Mouse (Mus musculus) embryonic facial prominence, embryonic 13.5 days (tissue): Measurements from ENCODE around the gene Cep135. TPM values are rescaled to one million over a fixed set of nuclear protein-coding genes. Genes with fewer than 3 reads are reported as not detected.
A peak's percentile ranks its signal among the peaks of the same experiment; 100 is the strongest.

Source experiments
- ATAC-seq: fragments of 200-750 bp; cut with Nextera tagmentation; 2 replicates; pipeline ENCODE4 v1.8.0; 2017; ENCODE audit warnings: low read depth; ENCODE audit not compliant: insufficient number of reproducible peaks, insufficient read depth, low FRiP score, low TSS enrichment
- H3K27ac ChIP-seq: fragments of 300-500 bp; sonication (generic); 2 replicates; pipeline ENCODE4 v1.5.1; 2015; ENCODE audit warnings: moderate library complexity, mild to moderate bottlenecking, inconsistent platforms
- H3K27me3 ChIP-seq: fragments of 300-500 bp; sonication (generic); 2 replicates; pipeline ENCODE4 v1.6.1; 2015; ENCODE audit warnings: mild to moderate bottlenecking, inconsistent platforms
- H3K36me3 ChIP-seq: fragments of 300-500 bp; sonication (generic); 2 replicates; pipeline ENCODE4 v1.6.1; 2015; ENCODE audit warnings: mild to moderate bottlenecking, inconsistent platforms
- H3K4me1 ChIP-seq: fragments of 300-500 bp; sonication (generic); 2 replicates; pipeline ENCODE4 v1.6.1; 2015; ENCODE audit warnings: inconsistent platforms
- H3K4me2 ChIP-seq: fragments of 300-500 bp; sonication (generic); 2 replicates; pipeline ENCODE4 v1.6.1; 2015; ENCODE audit warnings: moderate library complexity, mild to moderate bottlenecking, inconsistent platforms
- H3K4me3 ChIP-seq: fragments of 300-500 bp; sonication (generic); 2 replicates; pipeline ENCODE4 v1.5.1; 2015; ENCODE audit warnings: mild to moderate bottlenecking, inconsistent platforms
- H3K9ac ChIP-seq: fragments of 300-500 bp; sonication (generic); 2 replicates; pipeline ENCODE4 v1.6.1; 2015; ENCODE audit warnings: mild to moderate bottlenecking, inconsistent platforms
- H3K9me3 ChIP-seq: fragments of 300-500 bp; sonication (generic); 2 replicates; pipeline ENCODE4 v1.6.1; 2016; ENCODE audit warnings: inconsistent platforms
- WGBS: fragments of 180-500 bp; shearing (Covaris S2); methylation state at CpG from one replicate; pipeline ENCODE4 v1.1.7; 2015; ENCODE audit warnings: mixed read lengths; 5-methylcytosine and 5-hydroxymethylcytosine counted together
- polyA plus RNA-seq: library from polyadenylated mRNA; unstranded; fragments of >200 nt; fragmentation: Nextera tagmentation; extraction: Ambion mirVana; gene quantifications from 2 replicates; pipeline ENCODE4 v1.2.1, GENCODE M21; 2015

The Cep135 gene
- polyA plus RNA-seq: 10.1 and 10.9 TPM in 2 replicates

DNA sequence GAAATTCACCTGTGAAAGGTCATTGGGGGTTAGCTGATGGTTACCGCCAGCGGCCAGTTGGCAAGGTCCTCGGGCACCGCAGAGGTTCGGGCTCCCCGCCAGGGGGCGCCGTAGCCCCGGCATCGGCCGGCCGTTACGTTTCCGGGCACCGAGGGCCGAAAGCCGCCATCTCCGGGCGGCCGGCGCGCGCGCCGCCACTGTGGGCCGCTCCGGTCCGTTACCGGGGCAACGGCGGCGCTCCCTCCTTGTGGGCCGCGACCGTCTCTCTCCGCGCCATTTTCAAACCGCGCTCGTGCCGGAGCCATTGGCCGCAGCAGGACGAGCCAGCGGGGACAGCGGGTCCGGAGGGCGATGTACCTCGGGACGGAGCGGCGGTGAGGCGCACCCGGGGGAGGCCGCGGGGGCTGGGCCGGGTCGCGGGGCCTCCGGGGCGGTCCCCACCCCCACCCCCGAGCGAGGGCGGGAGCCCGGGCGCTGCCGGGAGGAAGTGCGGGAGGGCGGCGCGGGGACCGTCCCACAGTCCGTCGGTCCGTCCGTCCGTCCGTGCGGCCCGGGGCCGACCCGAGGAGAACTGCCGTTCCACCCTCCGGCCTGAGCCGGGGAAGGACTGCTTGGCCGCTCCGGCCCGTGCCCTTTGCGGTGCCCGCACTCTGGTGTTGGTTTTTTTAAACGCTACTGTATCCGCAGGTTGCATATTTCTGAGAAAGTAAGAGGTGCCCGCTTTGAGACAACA, at the start of gene Cep135:
Gene Cep135, plus strand, starts transcription at position 148 of the 733 bp plus-strand sequence.
- Histone ChIP-seq H3K4me2 (peak within 1 kb of the TSS; percentile 55), H3K27me3 (no peaks in the 10 kb centered on the region), H3K9me3 (no peaks in the 10 kb centered on the region), H3K9ac (peak within 1 kb of the TSS; percentile 90), H3K4me1 (peaks cover 4% of the 10 kb centered on the region; the same call in 1 of the 2 replicates), H3K36me3 (peaks cover 19% of the 10 kb centered on the region), H3K4me3 (peak within 1 kb of the TSS; percentile 84), H3K27ac (peak within 1 kb of the TSS; percentile 88)
- ATAC-seq: peak; percentile 81
- under 1% methylated on average over 68 of the region's 92 CpGs for WGBS

DNA sequence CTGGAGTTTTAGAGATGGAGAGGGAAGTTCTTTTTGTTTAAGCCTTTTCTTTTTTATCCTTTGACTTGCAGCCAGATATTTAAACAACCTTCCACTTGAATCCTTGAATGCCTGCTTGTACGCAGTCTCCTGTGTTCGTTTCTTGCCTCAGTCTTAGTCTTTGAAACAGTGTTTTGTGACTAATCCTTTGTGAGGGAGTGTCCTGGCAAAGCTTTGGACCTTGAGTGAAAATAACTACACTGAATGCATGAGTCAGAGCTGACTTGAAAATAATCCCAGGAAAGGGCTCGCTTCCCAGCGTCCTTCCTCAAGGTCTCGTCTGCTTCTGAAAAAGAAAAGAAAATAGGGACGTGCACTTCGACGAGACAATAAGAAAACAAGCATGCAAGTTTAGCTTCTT, 48.3 kb upstream of the Cep135 start:
- 82% methylated on average over 8 of the region's 8 CpGs for WGBS
- H3K27me3 ChIP-seq: no peaks in the 10 kb centered on the region
- H3K4me3 ChIP-seq: no peak overlapping the region
- H3K4me2 ChIP-seq: no peak overlapping the region
- no peaks in the 10 kb centered on the region for H3K4me1 ChIP-seq
- no peak overlapping the region for H3K9ac ChIP-seq
- peaks cover 70% of the 10 kb centered on the region for H3K36me3 ChIP-seq
- H3K9me3 ChIP-seq: no peaks in the 10 kb centered on the region
- no peak overlapping the region for H3K27ac ChIP-seq
- ATAC-seq: no peak

DNA sequence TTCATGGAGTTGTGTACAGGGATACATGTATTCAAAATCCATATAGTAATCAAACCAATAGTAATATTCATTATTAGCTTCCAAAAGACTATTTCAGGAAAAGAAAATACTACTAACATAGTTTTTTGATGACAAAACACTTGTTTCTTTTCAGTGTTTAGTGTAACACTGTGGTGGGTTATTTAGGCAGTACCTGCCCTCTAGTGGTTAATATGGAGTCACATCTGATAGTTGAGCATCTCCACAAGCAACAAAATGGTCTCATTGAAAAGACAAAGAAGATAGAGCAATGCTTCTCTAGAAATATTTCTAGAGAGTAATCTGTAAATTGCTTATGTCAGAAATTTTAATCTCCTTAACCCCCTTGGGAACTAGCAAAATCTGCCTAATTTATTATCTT, 47.7 kb upstream of the Cep135 start:
- no peak overlapping the region for H3K9ac ChIP-seq
- H3K4me2 ChIP-seq: no peak overlapping the region
- ATAC-seq: no peak
- H3K9me3 ChIP-seq: no peaks in the 10 kb centered on the region
- no peaks in the 10 kb centered on the region for H3K4me1 ChIP-seq
- peaks cover 68% of the 10 kb centered on the region for H3K36me3 ChIP-seq
- no peak overlapping the region for H3K27ac ChIP-seq
- H3K27me3 ChIP-seq: no peaks in the 10 kb centered on the region
- H3K4me3 ChIP-seq: no peak overlapping the region

DNA sequence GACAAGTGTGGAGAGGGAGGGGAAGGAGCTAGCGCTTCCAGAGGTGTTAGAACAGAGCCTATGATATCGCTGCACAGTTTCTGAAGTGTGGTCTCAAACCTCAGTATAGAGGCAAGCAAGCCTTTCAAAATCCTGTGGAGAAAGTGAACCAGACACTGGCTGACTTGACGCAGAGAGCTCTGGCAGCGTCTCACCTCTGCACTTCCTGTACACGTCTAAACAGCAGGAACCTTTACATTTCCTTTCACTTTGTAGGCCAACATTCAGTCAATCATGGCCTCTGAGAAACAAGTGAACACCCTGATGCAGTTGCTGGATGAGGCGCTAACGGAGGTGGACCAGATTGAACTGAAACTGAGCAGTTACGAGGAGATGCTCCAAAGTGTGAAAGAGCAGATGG, 45.3 kb upstream of the Cep135 start:
- H3K9me3 ChIP-seq: no peaks in the 10 kb centered on the region
- no peak overlapping the region for H3K9ac ChIP-seq
- no peak for ATAC-seq
- 90% methylated on average over 8 of the region's 8 CpGs for WGBS
- H3K4me1 ChIP-seq: no peaks in the 10 kb centered on the region
- peaks cover 53% of the 10 kb centered on the region for H3K36me3 ChIP-seq
- H3K4me3 ChIP-seq: no peak overlapping the region
- H3K4me2 ChIP-seq: no peak overlapping the region
- H3K27ac ChIP-seq: no peak overlapping the region
- H3K27me3 ChIP-seq: no peaks in the 10 kb centered on the region

DNA sequence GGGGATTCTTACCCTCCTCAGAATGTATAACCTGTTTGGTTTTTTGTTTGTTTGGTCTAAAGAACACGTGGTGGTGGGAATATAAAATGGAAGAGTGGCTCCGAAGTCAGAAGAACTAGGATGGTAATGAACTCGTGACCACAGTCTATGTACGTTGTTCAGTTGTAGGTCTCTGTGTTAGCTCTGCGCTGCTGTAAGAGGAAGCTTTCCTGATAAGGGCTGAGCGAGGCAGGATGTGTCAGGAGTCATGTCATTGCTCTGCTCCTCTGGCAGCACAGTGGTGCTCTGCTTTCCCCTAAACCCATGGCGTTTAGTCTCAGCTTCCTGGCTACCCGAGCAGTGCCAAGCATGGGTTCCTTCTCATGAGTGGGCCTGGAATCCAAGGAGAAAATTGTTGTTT, 38.1 kb upstream of the Cep135 start:
- Histone ChIP-seq H3K4me3 (no peak overlapping the region), H3K27ac (no peak overlapping the region), H3K36me3 (peaks cover 36% of the 10 kb centered on the region), H3K4me2 (no peak overlapping the region), H3K9ac (no peak overlapping the region), H3K9me3 (no peaks in the 10 kb centered on the region), H3K27me3 (no peaks in the 10 kb centered on the region), H3K4me1 (no peaks in the 10 kb centered on the region)
- ATAC-seq: no peak
- 87% methylated on average over 8 of the region's 8 CpGs for WGBS

DNA sequence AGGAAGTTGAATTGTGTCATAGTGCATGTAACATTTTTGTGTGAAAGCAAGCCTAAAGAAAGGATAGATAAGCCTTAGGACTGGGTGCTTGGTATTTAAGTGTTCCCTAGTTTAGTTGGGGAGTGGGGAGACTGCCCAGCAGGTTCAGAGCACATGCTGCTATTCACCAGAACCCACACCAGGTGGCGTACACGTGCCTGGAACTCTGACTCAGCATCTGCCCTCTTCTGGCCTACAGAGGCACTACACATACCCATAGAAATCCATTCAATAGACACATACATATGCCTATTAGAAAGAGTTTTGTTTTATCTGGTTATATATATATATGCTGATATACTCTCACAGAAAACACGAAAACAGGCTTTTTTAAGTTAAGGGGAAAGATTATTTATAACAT, 23.2 kb upstream of the Cep135 start:
- no peak overlapping the region for H3K4me2 ChIP-seq
- peaks cover 68% of the 10 kb centered on the region for H3K36me3 ChIP-seq
- H3K4me1 ChIP-seq: no peaks in the 10 kb centered on the region
- H3K9ac ChIP-seq: no peak overlapping the region
- WGBS: 33% methylated on average over 3 of the region's 3 CpGs
- no peak overlapping the region for H3K4me3 ChIP-seq
- no peak for ATAC-seq
- H3K27ac ChIP-seq: no peak overlapping the region
- no peaks in the 10 kb centered on the region for H3K9me3 ChIP-seq
- H3K27me3 ChIP-seq: no peaks in the 10 kb centered on the region

DNA sequence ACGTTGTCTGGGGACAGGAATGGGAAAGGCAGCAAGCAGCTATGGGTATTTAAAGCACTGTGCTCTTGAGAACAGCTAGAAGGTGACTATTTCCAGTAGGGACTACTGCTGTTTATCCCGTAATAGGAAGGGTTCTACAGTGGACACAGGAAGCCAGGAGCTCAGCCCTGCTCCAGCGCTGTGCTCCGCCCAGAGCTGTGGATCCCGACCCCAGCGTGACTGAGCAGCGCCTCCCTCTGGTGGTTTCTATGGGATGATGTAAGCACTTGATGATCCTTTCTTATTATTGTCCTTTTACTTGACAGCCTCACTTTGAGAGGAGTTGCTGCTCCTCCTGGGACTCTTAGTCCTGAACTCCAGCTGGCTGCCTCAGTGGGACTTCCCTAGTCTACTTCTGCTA, 14.2 kb upstream of the Cep135 start:
- H3K36me3 ChIP-seq: peaks cover 21% of the 10 kb centered on the region
- no peak for ATAC-seq
- WGBS: 71% methylated on average over 7 of the region's 7 CpGs
- H3K4me2 ChIP-seq: no peak overlapping the region
- H3K4me1 ChIP-seq: no peaks in the 10 kb centered on the region
- no peak overlapping the region for H3K27ac ChIP-seq
- H3K27me3 ChIP-seq: no peaks in the 10 kb centered on the region
- H3K4me3 ChIP-seq: no peak overlapping the region
- no peaks in the 10 kb centered on the region for H3K9me3 ChIP-seq
- H3K9ac ChIP-seq: no peak overlapping the region

DNA sequence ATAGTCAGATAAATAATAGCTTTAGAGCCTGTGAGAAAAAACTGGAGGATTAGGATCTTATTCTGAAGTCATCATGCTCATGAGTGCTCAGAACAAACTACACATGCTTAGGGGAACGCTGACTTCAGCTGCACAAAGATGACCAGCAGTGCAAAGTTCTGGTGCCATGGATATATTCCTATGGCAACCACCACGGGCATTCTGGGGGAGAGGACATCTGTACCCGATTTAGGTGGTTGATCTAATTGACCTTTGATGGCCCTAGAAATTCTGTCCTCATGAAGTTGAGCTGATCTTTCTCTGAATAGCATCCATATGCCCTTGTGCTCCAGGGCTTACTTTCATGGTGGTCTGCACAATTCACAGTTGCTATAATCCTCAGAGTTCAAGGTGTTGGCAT, 11.5 kb upstream of the Cep135 start:
- WGBS: 39% methylated on average over 3 of the region's 3 CpGs
- Histone ChIP-seq H3K4me3 (no peak overlapping the region), H3K4me2 (no peak overlapping the region)

DNA sequence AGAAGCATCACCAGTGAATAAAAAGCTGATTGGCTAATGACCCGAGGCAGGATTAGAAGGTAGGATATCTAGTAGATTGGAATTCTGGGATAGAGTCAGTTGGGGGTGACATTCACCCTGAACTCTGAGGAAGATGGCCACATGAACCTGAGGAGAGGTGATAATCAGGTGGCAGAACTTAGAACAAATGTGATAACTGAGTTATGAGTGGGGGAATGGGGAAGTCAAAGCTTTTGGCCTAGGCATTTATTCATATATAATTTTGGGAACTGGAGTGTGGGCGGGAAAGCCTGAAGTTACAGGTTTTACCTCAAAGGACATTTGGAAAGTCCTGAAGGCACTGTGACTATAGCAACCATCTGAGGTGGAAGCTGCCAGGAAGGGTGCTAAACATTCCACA, 3.1 kb upstream of the Cep135 start:
- no peaks in the 10 kb centered on the region for H3K27me3 ChIP-seq
- 79% methylated on average over 2 of the region's 2 CpGs for WGBS

More for the DNA sequence above, 11.5 kb upstream of the Cep135 start:
- H3K9ac ChIP-seq: no peak overlapping the region
- no peaks in the 10 kb centered on the region for H3K9me3 ChIP-seq
- no peaks in the 10 kb centered on the region for H3K27me3 ChIP-seq
- H3K4me1 ChIP-seq: no peaks in the 10 kb centered on the region
- no peak for ATAC-seq
- no peak overlapping the region for H3K27ac ChIP-seq
- no peaks in the 10 kb centered on the region for H3K36me3 ChIP-seq

DNA sequence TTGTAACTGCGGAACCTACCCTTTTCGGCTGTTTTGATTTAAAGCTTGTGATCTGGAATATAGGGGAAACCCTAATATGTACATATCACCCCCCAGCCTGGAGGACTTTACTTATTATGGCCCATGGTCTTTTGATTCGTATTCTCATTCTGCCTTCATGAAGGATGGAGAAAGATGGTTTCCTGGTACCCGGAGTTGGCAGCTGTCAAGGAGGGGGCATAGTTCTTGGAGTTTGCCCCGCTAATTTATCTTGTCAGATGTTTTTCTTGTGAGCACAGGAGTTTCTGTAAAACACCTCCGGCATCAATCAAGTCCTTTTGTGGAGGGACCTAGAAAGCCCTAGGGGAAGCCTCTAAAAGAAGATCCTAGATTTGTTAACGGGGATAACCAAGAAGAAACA, 813 bp downstream of the Cep135 start:
- Histone ChIP-seq H3K27me3 (no peaks in the 10 kb centered on the region), H3K9me3 (no peaks in the 10 kb centered on the region), H3K9ac (peak overlapping the region; percentile 90), H3K4me1 (peaks cover 4% of the 10 kb centered on the region; the same call in 1 of the 2 replicates), H3K36me3 (peaks cover 25% of the 10 kb centered on the region), H3K4me3 (peak overlapping the region; percentile 84), H3K27ac (peak overlapping the region; percentile 88; the same call in 1 of the 2 replicates), H3K4me2 (peak overlapping the region; percentile 55)
- WGBS: 5% methylated on average over 7 of the region's 7 CpGs
- no peak for ATAC-seq

More for the DNA sequence above, 3.1 kb upstream of the Cep135 start:
- Histone ChIP-seq H3K4me2 (no peak overlapping the region), H3K9ac (no peak overlapping the region), H3K36me3 (no peaks in the 10 kb centered on the region), H3K27ac (no peak overlapping the region), H3K4me3 (no peak overlapping the region), H3K4me1 (peaks cover 4% of the 10 kb centered on the region; the same call in 1 of the 2 replicates), H3K9me3 (no peaks in the 10 kb centered on the region)
- ATAC-seq: no peak

DNA sequence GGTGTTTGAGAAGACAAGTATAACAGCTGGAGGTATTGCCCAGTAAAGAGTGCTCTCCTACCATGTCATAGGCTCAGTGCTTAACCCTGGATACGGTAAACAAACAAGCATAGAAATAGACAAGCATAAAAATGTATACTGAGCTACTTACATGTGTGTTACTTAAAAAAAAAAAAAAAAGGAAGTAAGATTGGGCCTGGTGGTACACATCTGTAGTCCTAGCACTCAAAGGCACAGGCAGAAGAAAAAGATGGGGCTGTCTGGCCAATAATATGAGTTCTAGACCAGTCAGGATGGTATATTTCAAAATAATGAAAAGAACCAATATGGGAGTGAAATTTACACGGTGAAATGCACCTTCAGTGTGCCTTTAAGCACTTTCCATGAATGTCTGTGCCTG, 1.5 kb downstream of the Cep135 start:
- H3K4me3 ChIP-seq: no peak overlapping the region
- no peak for ATAC-seq
- H3K9me3 ChIP-seq: no peaks in the 10 kb centered on the region
- no peak overlapping the region for H3K27ac ChIP-seq
- 82% methylated on average over 2 of the region's 2 CpGs for WGBS
- no peak overlapping the region for H3K9ac ChIP-seq
- no peaks in the 10 kb centered on the region for H3K27me3 ChIP-seq
- peak overlapping the region; percentile 55 for H3K4me2 ChIP-seq
- H3K36me3 ChIP-seq: peaks cover 32% of the 10 kb centered on the region
- H3K4me1 ChIP-seq: peaks cover 4% of the 10 kb centered on the region; the same call in 1 of the 2 replicates

DNA sequence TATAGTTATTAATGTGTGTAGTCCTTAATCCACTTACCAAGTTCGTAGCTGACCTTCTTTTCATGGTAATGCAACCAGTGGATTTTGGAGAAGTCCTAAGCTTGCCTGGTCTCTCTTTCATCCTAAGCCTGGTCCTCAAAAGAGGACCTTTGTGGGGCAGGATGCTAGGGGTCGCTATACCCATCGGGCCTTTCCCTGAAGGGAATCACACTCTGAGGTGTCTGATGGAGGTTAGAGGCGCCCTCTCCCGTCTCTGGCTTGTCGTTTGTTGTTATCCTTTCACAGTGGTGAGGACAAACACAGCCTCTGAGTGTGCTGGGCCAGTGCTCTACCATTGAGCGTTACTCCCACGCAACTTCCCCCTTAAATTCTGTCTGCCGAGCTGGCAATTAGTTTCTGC, 3.4 kb downstream of the Cep135 start:
- no peak overlapping the region for H3K4me2 ChIP-seq
- peaks cover 4% of the 10 kb centered on the region; the same call in 1 of the 2 replicates for H3K4me1 ChIP-seq
- 54% methylated on average over 9 of the region's 9 CpGs for WGBS
- no peak overlapping the region for H3K9ac ChIP-seq
- no peak for ATAC-seq
- no peaks in the 10 kb centered on the region for H3K9me3 ChIP-seq
- H3K4me3 ChIP-seq: no peak overlapping the region
- peaks cover 50% of the 10 kb centered on the region for H3K36me3 ChIP-seq
- no peaks in the 10 kb centered on the region for H3K27me3 ChIP-seq
- 0 out of 2 replicates have a peak overlapping the region, but pooled peaks have one; percentile 7 for H3K27ac ChIP-seq
